Mouse (Mus musculus) adipose tissue, adult 10 weeks (tissue): ENCODE measurements around the gene Csf1. TPM values are rescaled to one million over a fixed set of nuclear protein-coding genes. Genes with fewer than 3 reads are reported as not detected.

ENCODE experiments used
- polyA plus RNA-seq: library from polyadenylated mRNA; stranded (reverse); fragments of 350-450 nt; fragmentation: Illumina TruSeq; extraction: RNeasy Lipid Tissue Mini Kit (QIAGEN cat#74804); gene quantifications from one replicate; pipeline ENCODE4 v1.2.3, GENCODE M21; 2014; ENCODE audit warnings: low read depth, low replicate concordance

Gene Csf1
- 27.0 TPM for polyA plus RNA-seq

GRCm38 (mm10) chr3:107759929-107760581 is at the start of gene Csf1:
Csf1 (minus strand) TSS chr3:107760469.

GRCm38 (mm10) chr3:107695948-107696881 is 64.1 kb downstream of the Csf1 start, which contains the start of gene Ahcyl1:
Ahcyl1 (minus strand) TSS chr3:107696560.

Other genes starting within 250 kb of the Csf1 start
- 6.7 TPM for gene Slc6a17, start 242.5 kb downstream of the Csf1 start, polyA plus RNA-seq
- 11.6 TPM for gene Ubl4b, start 205.4 kb downstream of the Csf1 start, polyA plus RNA-seq
- gene Alx3, start 165.4 kb downstream of the Csf1 start, polyA plus RNA-seq = not detected
- not detected for gene Gm10961, start 129.1 kb downstream of the Csf1 start, polyA plus RNA-seq
- 26.2 TPM for gene Strip1, start 128.8 kb downstream of the Csf1 start, polyA plus RNA-seq
- 110 TPM for gene Ahcyl1, start 63.9 kb downstream of the Csf1 start, polyA plus RNA-seq
- gene Eps8l3, start 116.8 kb upstream of the Csf1 start, polyA plus RNA-seq = 1.5 TPM
- 317 TPM for gene Gstm5, start 135.4 kb upstream of the Csf1 start, polyA plus RNA-seq
- 712 TPM for gene Gstm7, start 171.3 kb upstream of the Csf1 start, polyA plus RNA-seq
- 226 TPM for gene Gstm6, start 183.3 kb upstream of the Csf1 start, polyA plus RNA-seq
- 0.32 TPM for gene Gstm3, start 208.8 kb upstream of the Csf1 start, polyA plus RNA-seq
- gene Gstm2, start 226.0 kb upstream of the Csf1 start, polyA plus RNA-seq = 898 TPM